Mouse (Mus musculus) hematopoietic stem cell, adult 5-6 weeks (primary cell): Measurements from ENCODE around the gene Gga3. TPM values are rescaled to one million over a fixed set of nuclear protein-coding genes. Genes with fewer than 3 reads are reported as not detected.
A peak's percentile ranks its signal among the peaks of the same experiment; 100 is the strongest.

Experiments
- ATAC-seq, 2 experiments: fragments of 125-278 bp in 1 of 2; replicated peaks in 1 of 2; 2 replicates each; pipeline ENCODE4 v1.8.0; 2016 to 2017; ENCODE audit warnings: inconsistent platforms in 2 of 2, mild to moderate bottlenecking in 2 of 2, moderate number of reproducible peaks in 2 of 2, low read depth in 1 of 2, moderate TSS enrichment in 1 of 2; ENCODE audit not compliant: low FRiP score in 2 of 2, poor library complexity in 2 of 2, severe bottlenecking in 2 of 2, insufficient read depth in 1 of 2, low TSS enrichment in 1 of 2
- total RNA-seq: library from RNA; stranded (forward); fragments of 172-1452, 232-1000 nt; gene quantifications from 2 replicates; pipeline ENCODE4 v1.2.3, GENCODE M21; 2017

Gga3 gene
- total RNA-seq, 1 experiment from 2014 or later = 26.3 TPM

DNA sequence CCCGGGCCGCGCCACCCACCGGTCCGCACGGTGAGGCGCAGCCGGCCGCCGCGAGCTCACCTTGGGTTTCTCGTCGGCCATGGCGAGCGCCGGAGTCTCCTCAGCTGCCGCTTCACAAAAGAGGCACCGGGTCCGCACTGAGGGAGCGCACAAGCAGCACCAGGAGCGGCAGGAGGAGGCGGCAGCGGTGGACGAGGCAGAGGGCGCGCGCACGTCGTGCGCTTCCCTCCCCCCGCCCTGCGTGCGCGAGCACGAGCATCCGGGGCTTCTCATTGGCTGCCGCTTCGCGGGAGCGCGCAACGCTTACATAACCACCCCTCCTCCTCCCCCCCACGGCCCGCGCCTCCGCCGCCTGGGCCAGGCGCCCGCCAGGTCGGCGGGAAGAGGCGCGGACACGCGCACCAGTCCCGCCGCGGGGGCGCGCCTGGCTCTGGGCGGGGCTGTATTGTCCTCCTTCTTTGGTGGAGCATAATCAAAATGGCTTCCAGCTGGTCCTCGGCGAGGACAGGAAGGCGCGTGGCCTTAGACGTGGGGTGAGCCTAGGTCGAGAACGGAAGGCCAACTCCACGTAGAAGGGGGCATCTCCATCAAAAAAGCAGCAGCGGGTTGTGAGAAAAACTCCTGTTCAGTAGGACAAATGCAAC lies 67.7 kb downstream of the Gga3 start, which contains the start of gene Sumo2:
TSS of gene Sumo2 (minus strand) at position 239 of the 644 bp plus-strand sequence.
- ATAC-seq = peak; percentile 86 to 88

GRCm38 (mm10) chr11:115535401-115536037 lies 68.3 kb downstream of the Gga3 start:
- peak in 1 of 2 experiments; percentile 21; a peak in 3 of 4 replicates for ATAC-seq

- ATAC-seq = no peak
Measured at GRCm38 (mm10) chr11:115534759-115535371, 69.0 kb downstream of the Gga3 start.

Other genes starting within 250 kb of the Gga3 start
- gene Hid1, start 236.3 kb downstream of the Gga3 start, total RNA-seq = 2.6 and 7.9 TPM in 2 replicates
- gene Cdr2l, start 222.1 kb downstream of the Gga3 start, total RNA-seq = 0.05 TPM in 1 of 2 replicates, not detected in the other
- 48.3 and 67.2 TPM in 2 replicates for gene Mrpl58, start 200.3 kb downstream of the Gga3 start, total RNA-seq
- 507 and 778 TPM in 2 replicates for gene Atp5h, start 184.1 kb downstream of the Gga3 start, total RNA-seq
- 15.0 and 22.1 TPM in 2 replicates for gene Kctd2, start 183.9 kb downstream of the Gga3 start, total RNA-seq
- not detected in 2 replicates for gene Trim80, start 163.5 kb downstream of the Gga3 start, total RNA-seq
- not detected in 2 replicates for gene Slc16a5, start 141.6 kb downstream of the Gga3 start, total RNA-seq
- gene Armc7, start 128.4 kb downstream of the Gga3 start, total RNA-seq = 14.7 and 14.9 TPM in 2 replicates
- 62.3 and 99.8 TPM in 2 replicates for gene Nt5c, start 112.2 kb downstream of the Gga3 start, total RNA-seq
- gene Jpt1, start 89.7 kb downstream of the Gga3 start, total RNA-seq = 122 and 126 TPM in 2 replicates
- gene Sumo2, start 67.8 kb downstream of the Gga3 start, total RNA-seq = 501 and 618 TPM in 2 replicates
- gene Nup85, start 39.6 kb downstream of the Gga3 start, total RNA-seq = 108 and 128 TPM in 2 replicates
- gene Mrps7, start 126 bp downstream of the Gga3 start, total RNA-seq = 26.5 and 28.1 TPM in 2 replicates
- gene Mif4gd, start 8.9 kb upstream of the Gga3 start, total RNA-seq = 19.1 and 23.3 TPM in 2 replicates
- 21.6 and 33.8 TPM in 2 replicates for gene Slc25a19, start 24.2 kb upstream of the Gga3 start, total RNA-seq
- 38.1 and 93.3 TPM in 2 replicates for gene Grb2, start 104.5 kb upstream of the Gga3 start, total RNA-seq
- 10.9 and 33.5 TPM in 2 replicates for gene Tmem94, start 161.4 kb upstream of the Gga3 start, total RNA-seq
- gene Caskin2, start 209.6 kb upstream of the Gga3 start, total RNA-seq = 3.7 and 5.0 TPM in 2 replicates
- gene Tsen54, start 210.7 kb upstream of the Gga3 start, total RNA-seq = 23.5 and 28.7 TPM in 2 replicates
- gene Llgl2, start 220.0 kb upstream of the Gga3 start, total RNA-seq = 5.9 and 6.5 TPM in 2 replicates